12 mouse cellular contexts compared by ENCODE assay signal in genomic region chr12:112169240-112169639, GRCm38 (mm10). TPM values are rescaled to one million over a fixed set of nuclear protein-coding genes. Genes with fewer than 3 reads are reported as not detected.
DNase-seq lines count a peak whose midpoint lies in the region; ATAC-seq and TF ChIP-seq lines count a peak whose summit lies in the region.
"Had no signal": no experiment of that assay in that cellular context is flagged by ENCODE, and none has a peak within 500 bp of the region (broad histone marks: within the 10 kb centered on the region; RNA-seq: fewer than 3 reads in every experiment).

No protein-coding gene starts in this region.

- no peak for TF ChIP-seq CTCF in Patski (IDR thresholded peaks at IDR 0.05)
- no peak for TF ChIP-seq CTCF in lung, embryonic 14.5 days (IDR thresholded peaks at IDR 0.05; ENCODE audit: low read depth)

- H3K4me1 ChIP-seq in hindbrain, embryonic 10.5 days (replicated peaks): peaks cover 81% of the 10 kb centered on the region
- peaks cover 64% of the 10 kb centered on the region for H3K4me1 ChIP-seq in hindbrain, embryonic 12.5 days
- H3K4me1 ChIP-seq in heart, embryonic 13.5 days: peaks cover 33% of the 10 kb centered on the region
- no peaks in the 10 kb centered on the region for H3K4me1 ChIP-seq in lung, embryonic 14.5 days (ENCODE audit: insufficient read depth)
- H3K4me1 ChIP-seq: liver, embryonic 15.5 days had no signal

- H3K4me3 ChIP-seq in hindbrain, embryonic 10.5 days: no peak overlapping the region
- no peak overlapping the region for H3K4me3 ChIP-seq in hindbrain, embryonic 12.5 days
- H3K4me3 ChIP-seq in heart, embryonic 13.5 days: no peak overlapping the region
- H3K4me3 ChIP-seq in lung, embryonic 14.5 days (ENCODE audit: low read depth, low read length): no peak overlapping the region
- H3K4me3 ChIP-seq: heart, embryonic 15.5 days; liver, embryonic 15.5 days had no signal

- 74% methylated on average over 5 of the region's 5 CpGs for WGBS in hindbrain, embryonic 10.5 days
- WGBS in hindbrain, embryonic 12.5 days: 63% methylated on average over 5 of the region's 5 CpGs
- 47% methylated on average over 5 of the region's 5 CpGs for WGBS in heart, embryonic 13.5 days
- 46% methylated on average over 5 of the region's 5 CpGs for WGBS in lung, embryonic 14.5 days

- POLR2A ChIA-PET in Patski (lab: Charles Lee): no interaction called here

- no peak for ATAC-seq in hindbrain, embryonic 12.5 days (ENCODE audit: low FRiP score)
- ATAC-seq in Patski: peak; percentile 16
- no peak; the same call in 1 of the 2 replicates for ATAC-seq in heart, embryonic 13.5 days (ENCODE audit: extremely low read depth, insufficient number of reproducible peaks, low FRiP score, low TSS enrichment)
- ATAC-seq in lung, embryonic 14.5 days (ENCODE audit: insufficient read depth): peak; percentile 55; the same call in 1 of the 2 replicates

- H3K4me2 ChIP-seq in hindbrain, embryonic 12.5 days (replicated peaks): no peak overlapping the region
- no peak overlapping the region for H3K4me2 ChIP-seq in heart, embryonic 13.5 days
- H3K4me2 ChIP-seq in lung, embryonic 14.5 days: no peak overlapping the region
- H3K4me2 ChIP-seq: heart, embryonic 15.5 days; liver, embryonic 15.5 days had no signal

- H3K27ac ChIP-seq in hindbrain, embryonic 10.5 days: peak overlapping the region; percentile 67
- H3K27ac ChIP-seq in hindbrain, embryonic 12.5 days: no peak overlapping the region
- no peak overlapping the region for H3K27ac ChIP-seq in heart, embryonic 13.5 days (replicated peaks)
- H3K27ac ChIP-seq in lung, embryonic 14.5 days (ENCODE audit: low read depth): no peak overlapping the region
- H3K27ac ChIP-seq: heart, embryonic 15.5 days; liver, embryonic 15.5 days had no signal

- H3K27me3 ChIP-seq in hindbrain, embryonic 10.5 days (ENCODE audit: insufficient read depth, poor library complexity, severe bottlenecking): peaks cover 25% of the 10 kb centered on the region
- H3K27me3 ChIP-seq in hindbrain, embryonic 12.5 days: 0 out of 2 replicates have a peak, but pooled peaks cover 4% of the 10 kb centered on the region
- no peaks in the 10 kb centered on the region for H3K27me3 ChIP-seq in Patski
- H3K27me3 ChIP-seq in heart, embryonic 13.5 days (replicated peaks): peaks cover 10% of the 10 kb centered on the region; the same call in 1 of the 2 replicates
- no peaks in the 10 kb centered on the region for H3K27me3 ChIP-seq in lung, embryonic 14.5 days (ENCODE audit: insufficient read depth, low read length)
- H3K27me3 ChIP-seq: heart, embryonic 15.5 days; liver, embryonic 15.5 days had no signal

- DNase-seq in hindbrain, embryonic 10.5 days (ENCODE audit: low spot score): no peak
- no peak for DNase-seq in Patski (ENCODE audit: low read depth, low spot score)
- peak; percentile 68 for DNase-seq in lung, embryonic 14.5 days
- no peak for DNase-seq in cerebellum, postnatal 36 days
- no peak for DNase-seq in ovary, adult 18-20 months (ENCODE audit: low spot score)
- no peak for DNase-seq in cerebellum, adult 8-10 months
- DNase-seq: cerebellum, postnatal 14 days; right cerebral cortex, postnatal 4 days had no signal

- no peak overlapping the region for H3K9ac ChIP-seq in hindbrain, embryonic 12.5 days
- 0 out of 2 replicates have a peak overlapping the region, but pooled peaks have one; percentile 24 for H3K9ac ChIP-seq in heart, embryonic 13.5 days
- H3K9ac ChIP-seq in lung, embryonic 14.5 days: no peak overlapping the region
- H3K9ac ChIP-seq: heart, embryonic 15.5 days; liver, embryonic 15.5 days had no signal

- in situ Hi-C loops in Patski (cut with MboI; ENCODE audit: low pct_unique_long_range_greater_than_20kb): no loop called here

- peaks cover 17% of the 10 kb centered on the region for H3K36me3 ChIP-seq in hindbrain, embryonic 10.5 days
- H3K36me3 ChIP-seq in hindbrain, embryonic 12.5 days: peaks cover 5% of the 10 kb centered on the region; the same call in 1 of the 2 replicates
- H3K36me3 ChIP-seq in heart, embryonic 13.5 days: peaks cover 10% of the 10 kb centered on the region
- H3K36me3 ChIP-seq in lung, embryonic 14.5 days (ENCODE audit: insufficient read depth): peaks cover 2% of the 10 kb centered on the region; the same call in 1 of the 2 replicates
- H3K36me3 ChIP-seq: heart, embryonic 15.5 days; liver, embryonic 15.5 days had no signal

- CTCF ChIA-PET in Patski (lab: Charles Lee): no interaction called here

- H3K9me3 ChIP-seq in hindbrain, embryonic 10.5 days: no peaks in the 10 kb centered on the region
- no peaks in the 10 kb centered on the region for H3K9me3 ChIP-seq in hindbrain, embryonic 12.5 days (replicated peaks)
- H3K9me3 ChIP-seq in heart, embryonic 13.5 days: no peaks in the 10 kb centered on the region
- H3K9me3 ChIP-seq in lung, embryonic 14.5 days (ENCODE audit: low read depth, low read length): no peaks in the 10 kb centered on the region
- H3K9me3 ChIP-seq: heart, embryonic 15.5 days; liver, embryonic 15.5 days had no signal

RNA-seq across cellular contexts. Expression of gene Kif26a, which starts 23.2 kb away (rescaled TPM):
- polyA plus RNA-seq in hindbrain, embryonic 10.5 days (2016; fragmentation: Nextera tagmentation; extraction: Ambion mirVana): 2.7 and 3.1 TPM in 2 replicates
- 5.0 and 5.1 TPM in 2 replicates for polyA plus RNA-seq in hindbrain, embryonic 12.5 days (2016; fragmentation: Nextera tagmentation; extraction: Ambion mirVana)
- polyA plus RNA-seq in Patski (2021): 13.5 TPM
- polyA plus RNA-seq in heart, embryonic 13.5 days (2015; fragmentation: Nextera tagmentation; extraction: Ambion mirVana): 1.6 TPM in 2 replicates
- polyA plus RNA-seq in lung, embryonic 14.5 days (2014; fragmentation: Nextera tagmentation; extraction: Ambion mirVana): 2.2 and 2.3 TPM in 2 replicates

Comparison
In these comparisons a context has a peak if more than half of its experiments do, and no peak if none do; other contexts are left out.
1. ATAC-seq: peak in Patski (single experiment) and lung, embryonic 14.5 days (single experiment); none in hindbrain, embryonic 12.5 days (single experiment) and heart, embryonic 13.5 days (single experiment).